Mouse (Mus musculus): ENCODE results near the gene Cgnl1.

DNA sequence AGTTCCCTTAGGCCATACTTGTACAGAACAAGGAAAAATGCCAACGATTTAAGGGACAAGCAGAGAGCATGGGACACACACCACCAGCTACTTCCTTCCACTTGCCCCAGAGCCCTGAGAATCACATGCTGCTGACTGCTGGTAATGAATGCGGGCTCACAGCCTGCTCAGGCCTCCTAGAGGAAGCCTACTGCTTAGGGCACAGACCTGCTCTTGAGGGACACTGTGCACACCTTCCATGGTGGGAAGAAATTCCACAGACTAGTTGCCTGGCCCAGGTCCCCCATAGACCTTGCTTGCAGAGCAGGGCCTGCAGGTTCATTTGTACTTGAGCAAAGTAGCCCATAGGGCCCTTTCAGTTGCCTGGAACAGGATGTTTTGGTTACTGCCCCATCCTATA is 136.5 kb downstream of the Cgnl1 start:
- TF ChIP-seq CTCF (conservative IDR thresholded peaks at IDR 0.05 in 1 of 2, IDR thresholded peaks at IDR 0.05 in 1 of 2; ENCODE audit: low read depth in 2 of 2, low read length in 2 of 2) = no peak
- TF ChIP-seq ZNF384 (IDR thresholded peaks at IDR 0.05; ENCODE audit: low read depth, low read length) = no peak
- no peak for TF ChIP-seq ELF1 (IDR thresholded peaks at IDR 0.05; ENCODE audit: low read depth, low read length)
- TF ChIP-seq E2F4 (IDR thresholded peaks at IDR 0.05; ENCODE audit: insufficient replicate concordance, low read depth, low read length) = no peak
- no peak for TF ChIP-seq ZC3H11A (IDR thresholded peaks at IDR 0.05; ENCODE audit: low read depth, low read length)
- no peak for TF ChIP-seq CHD1 (IDR thresholded peaks at IDR 0.05; ENCODE audit: low read depth, low read length)
- no peak for TF ChIP-seq CHD2 (IDR thresholded peaks at IDR 0.05; ENCODE audit: low read length)
- TF ChIP-seq POLR2AphosphoS2 (IDR thresholded peaks at IDR 0.05; ENCODE audit: low read depth, low read length) = no peak
- no peak for TF ChIP-seq POLR2A (IDR thresholded peaks at IDR 0.05; ENCODE audit: low read depth, low read length)
- TF ChIP-seq TCF12 (IDR thresholded peaks at IDR 0.05; ENCODE audit: low read depth, low read length) = no peak
- no peak for TF ChIP-seq GABPA (IDR thresholded peaks at IDR 0.05; ENCODE audit: insufficient replicate concordance, low read depth, low read length)
- TF ChIP-seq MXI1 (IDR thresholded peaks at IDR 0.05; ENCODE audit: low read depth, low read length) = no peak
- no peak for TF ChIP-seq EP300 (IDR thresholded peaks at IDR 0.05; ENCODE audit: low read length)
